Comparison of ENCODE assay signal across 18 mouse cellular contexts in genomic region chr6:111161037-111161436, GRCm38 (mm10).
"Had no signal": no experiment of that assay in that cellular context is flagged by ENCODE, and none has a peak within 500 bp of the region (broad histone marks: within the 10 kb centered on the region; RNA-seq: fewer than 3 reads in every experiment).

No protein-coding gene starts in this region.

- H3K4me3 ChIP-seq: midbrain, embryonic 10.5 days; midbrain, embryonic 12.5 days; myocyte; neural tube, embryonic 13.5 days; neural tube, embryonic 15.5 days; stomach, embryonic 15.5 days had no signal

- H3K27ac ChIP-seq: midbrain, embryonic 10.5 days; midbrain, embryonic 12.5 days; neural tube, embryonic 13.5 days; neural tube, embryonic 15.5 days; stomach, embryonic 15.5 days; stomach, postnatal 0 days had no signal

- ATAC-seq: midbrain, embryonic 16.5 days had no signal

- DNase-seq: lung, adult 18-20 months; lung, embryonic 14.5 days; lung, postnatal 10 days; lung, postnatal 4 days; midbrain, embryonic 14.5 days; right cerebral cortex, adult 18-20 months; right cerebral cortex, postnatal 25 days; thymus, adult 2 months; thymus, postnatal 25 days; thymus, postnatal 4 days had no signal
